Comparison of ENCODE assay signal across 12 mouse cellular contexts in genomic region chr7:36679031-36679618, GRCm38 (mm10). TPM values are rescaled to one million over a fixed set of nuclear protein-coding genes. Genes with fewer than 3 reads are reported as not detected.
DNase-seq lines count a peak whose midpoint lies in the region; ATAC-seq lines count a peak whose summit lies in the region.
"Had no signal": no experiment of that assay in that cellular context is flagged by ENCODE, and none has a peak within 500 bp of the region (broad histone marks: within the 10 kb centered on the region; RNA-seq: fewer than 3 reads in every experiment).

No protein-coding gene starts in this region.

- H3K4me3 ChIP-seq in lung, embryonic 15.5 days = no peak overlapping the region
- H3K4me3 ChIP-seq in hindbrain, embryonic 12.5 days = no peak overlapping the region
- H3K4me3 ChIP-seq in midbrain, embryonic 14.5 days (replicated peaks; ENCODE audit: low read depth, low read length) = no peak overlapping the region
- H3K4me3 ChIP-seq: heart, adult 2 months; megakaryocyte, embryonic 14.5 days had no signal

- peaks cover 32% of the 10 kb centered on the region for H3K27me3 ChIP-seq in lung, embryonic 15.5 days
- peaks cover 36% of the 10 kb centered on the region for H3K27me3 ChIP-seq in hindbrain, embryonic 12.5 days
- peaks cover 16% of the 10 kb centered on the region for H3K27me3 ChIP-seq in midbrain, embryonic 14.5 days (ENCODE audit: control insufficient read depth, insufficient read depth, low read length)

- 8% methylated on average over 9 of the region's 9 CpGs for WGBS in lung, embryonic 15.5 days
- 3% methylated on average over 9 of the region's 9 CpGs for WGBS in hindbrain, embryonic 12.5 days
- WGBS in midbrain, embryonic 14.5 days = 3% methylated on average over 9 of the region's 9 CpGs

- H3K4me2 ChIP-seq in lung, embryonic 15.5 days = peak overlapping the region; percentile 55; the same call in 1 of the 2 replicates
- peak overlapping the region; percentile 58 for H3K4me2 ChIP-seq in hindbrain, embryonic 12.5 days (replicated peaks)
- peak overlapping the region; percentile 60 for H3K4me2 ChIP-seq in midbrain, embryonic 14.5 days (ENCODE audit: low read length)

- H3K9ac ChIP-seq in lung, embryonic 15.5 days = no peak overlapping the region
- H3K9ac ChIP-seq in hindbrain, embryonic 12.5 days = no peak overlapping the region
- H3K9ac ChIP-seq in midbrain, embryonic 14.5 days (replicated peaks; ENCODE audit: low read length) = no peak overlapping the region

- ATAC-seq in lung, embryonic 15.5 days (ENCODE audit: borderline replicate concordance, extremely low read depth, low FRiP score, low TSS enrichment) = no peak
- no peak for ATAC-seq in hindbrain, embryonic 12.5 days (ENCODE audit: low FRiP score)
- no peak for ATAC-seq in midbrain, embryonic 14.5 days (ENCODE audit: low FRiP score, low TSS enrichment)

- no peaks in the 10 kb centered on the region for H3K9me3 ChIP-seq in lung, embryonic 15.5 days
- H3K9me3 ChIP-seq in hindbrain, embryonic 12.5 days (replicated peaks) = no peaks in the 10 kb centered on the region
- no peaks in the 10 kb centered on the region for H3K9me3 ChIP-seq in midbrain, embryonic 14.5 days (ENCODE audit: control insufficient read depth, low read length)
- H3K9me3 ChIP-seq: megakaryocyte, embryonic 14.5 days had no signal

- peaks cover 9% of the 10 kb centered on the region; the same call in 1 of the 2 replicates for H3K4me1 ChIP-seq in lung, embryonic 15.5 days
- peaks cover 23% of the 10 kb centered on the region for H3K4me1 ChIP-seq in hindbrain, embryonic 12.5 days
- H3K4me1 ChIP-seq in midbrain, embryonic 14.5 days (ENCODE audit: control insufficient read depth, insufficient read depth, low read length) = peaks cover 19% of the 10 kb centered on the region
- H3K4me1 ChIP-seq: megakaryocyte, embryonic 14.5 days had no signal

- H3K36me3 ChIP-seq in lung, embryonic 15.5 days = no peaks in the 10 kb centered on the region
- no peaks in the 10 kb centered on the region for H3K36me3 ChIP-seq in hindbrain, embryonic 12.5 days
- H3K36me3 ChIP-seq in midbrain, embryonic 14.5 days (ENCODE audit: control insufficient read depth, insufficient read depth, low read length) = no peaks in the 10 kb centered on the region

- DNase-seq in lung, adult 18-20 months = no peak
- DNase-seq in midbrain, embryonic 14.5 days = no peak
- no peak for DNase-seq in thymus, postnatal 25 days
- no peak for DNase-seq in layer of hippocampus, adult 9-11 months
- no peak for DNase-seq in cerebellum, adult 11 months
- DNase-seq: cerebellum, adult 18-20 months; kidney, postnatal 10 days; thymus, adult 18-20 months had no signal

- H3K27ac ChIP-seq in lung, embryonic 15.5 days = no peak overlapping the region
- H3K27ac ChIP-seq in hindbrain, embryonic 12.5 days = no peak overlapping the region
- H3K27ac ChIP-seq in midbrain, embryonic 14.5 days (replicated peaks; ENCODE audit: low read depth, low read length) = no peak overlapping the region
- H3K27ac ChIP-seq: heart, adult 2 months had no signal

RNA-seq across cellular contexts. Expression of gene Tshz3, which starts 18.8 kb away (rescaled TPM):
- 10.0 and 10.9 TPM in 2 replicates for polyA plus RNA-seq in lung, embryonic 15.5 days (2015; fragmentation: Nextera tagmentation; extraction: Ambion mirVana)
- polyA plus RNA-seq in hindbrain, embryonic 12.5 days (2016; fragmentation: Nextera tagmentation; extraction: Ambion mirVana) = 25.5 and 25.7 TPM in 2 replicates
- 13.6 TPM in 2 replicates for polyA plus RNA-seq in midbrain, embryonic 14.5 days (2014; fragmentation: Nextera tagmentation; extraction: Ambion mirVana)
